Mouse (Mus musculus) G1E (cell line): ENCODE data around the gene Gng11. TPM values are rescaled to one million over a fixed set of nuclear protein-coding genes. Genes with fewer than 3 reads are reported as not detected.

Experiments used
- ATAC-seq: 2 replicates; pipeline ENCODE4 v1.8.0; 2016; ENCODE audit warnings: mild to moderate bottlenecking; ENCODE audit not compliant: insufficient number of reproducible peaks, poor library complexity, low FRiP score, severe bottlenecking; ENCODE audit errors: extremely low read depth
- DNase-seq: peaks from one replicate; pipeline ENCODE4 v3.0.0; 2012; ENCODE audit warnings: low spot score
- H3K27me3 ChIP-seq: 2 replicates; pipeline ENCODE4 v1.6.1; 2012; ENCODE audit warnings: mild to moderate bottlenecking, low read length, inconsistent platforms; ENCODE audit not compliant: insufficient read depth
- H3K36me3 ChIP-seq: replicated peaks from 2 replicates; pipeline ENCODE3; 2012; ENCODE audit warnings: mild to moderate bottlenecking, inconsistent platforms
- H3K4me1 ChIP-seq: 2 replicates; pipeline ENCODE4 v1.6.1; 2012; ENCODE audit warnings: low read depth, low read length, inconsistent platforms, mixed read lengths; ENCODE audit not compliant: insufficient read depth
- H3K4me3 ChIP-seq: 2 replicates; pipeline ENCODE4 v1.5.1; 2012; ENCODE audit warnings: low read depth, mild to moderate bottlenecking, inconsistent platforms, low read length, moderate library complexity, mixed read lengths
- H3K9me3 ChIP-seq: replicated peaks from 2 replicates; pipeline ENCODE4 v1.6.1; 2012; ENCODE audit warnings: inconsistent platforms
- CTCF ChIP-seq: IDR thresholded peaks from 2 replicates; pipeline ENCODE4 v1.5.1; 2012; ENCODE audit warnings: low read depth, low read length, inconsistent platforms, mixed read lengths
- GATA1 ChIP-seq: IDR thresholded peaks from 2 replicates; pipeline ENCODE4 v1.6.1; 2012; ENCODE audit warnings: borderline replicate concordance, low read length, inconsistent platforms, mixed read lengths
- GATA2 ChIP-seq: IDR thresholded peaks from 2 replicates; pipeline ENCODE4 v1.6.1; 2012; ENCODE audit warnings: low read depth, low read length, inconsistent platforms, borderline replicate concordance
- POLR2AphosphoS5 ChIP-seq: IDR thresholded peaks from 2 replicates; pipeline ENCODE4 v1.6.1; 2012; ENCODE audit warnings: low read depth, low read length, inconsistent platforms; ENCODE audit not compliant: insufficient replicate concordance
- TAL1 ChIP-seq: conservative IDR thresholded peaks from 2 replicates; pipeline ENCODE4 v1.6.1; 2012; ENCODE audit warnings: low read depth, low read length, inconsistent platforms, mixed read lengths
- polyA plus RNA-seq: library from polyadenylated mRNA; stranded (reverse); fragments of >175 nt; gene quantifications from 2 replicates; pipeline ENCODE4 v1.2.3, GENCODE M21; 2012
- total RNA-seq, 2 experiments: library from RNA; stranded (forward) in 1 of 2; stranded (reverse) in 1 of 2; fragments of 200-1000 nt in 1 of 2; fragments of >200 nt in 1 of 2; fragmentation: Nextera tagmentation in 1 of 2; gene quantifications; 2 replicates each; pipeline ENCODE4 v1.2.3; 2014 to 2017

The Gng11 gene
- total RNA-seq (2014; fragmentation: Nextera tagmentation) (not detected in 2 replicates), total RNA-seq (2017) (not detected in 2 replicates), polyA plus RNA-seq (not detected in 2 replicates)

GRCm38 (mm10) chr6:4003890-4004306, at the start of gene Gng11:
Gene Gng11 (plus strand): TSS chr6:4003904.
- peaks cover 4% of the 10 kb centered on the region; the same call in 1 of the 2 replicates for H3K27me3 ChIP-seq
- no peak for DNase-seq
- no peak within 1 kb of the TSS for H3K4me3 ChIP-seq
- TF ChIP-seq GATA2, result no peak
- no peak for TF ChIP-seq TAL1
- TF ChIP-seq GATA1, result no peak
- no peak for TF ChIP-seq POLR2AphosphoS5
- no peak for TF ChIP-seq CTCF
- ATAC-seq, result no peak
- H3K9me3 ChIP-seq, result no peaks in the 10 kb centered on the region
- no peaks in the 10 kb centered on the region for H3K36me3 ChIP-seq
- H3K4me1 ChIP-seq, result no peaks in the 10 kb centered on the region

GRCm38 (mm10) chr6:3954969-3955368, 48.7 kb upstream of the Gng11 start:
- no peaks in the 10 kb centered on the region for H3K36me3 ChIP-seq
- ATAC-seq, result no peak

GRCm38 (mm10) chr6:3967676-3968626, 35.8 kb upstream of the Gng11 start:
- no peak for ATAC-seq
- Histone ChIP-seq H3K9me3 (no peaks in the 10 kb centered on the region), H3K4me3 (no peak overlapping the region), H3K27me3 (no peaks in the 10 kb centered on the region), H3K4me1 (no peaks in the 10 kb centered on the region), H3K36me3 (no peaks in the 10 kb centered on the region)
- no peak for DNase-seq
- TF ChIP-seq GATA2 (no peak), CTCF (no peak), GATA1 (no peak), POLR2AphosphoS5 (no peak), TAL1 (no peak)

More at GRCm38 (mm10) chr6:3954969-3955368, 48.7 kb upstream of the Gng11 start:
- TF ChIP-seq GATA2 (no peak), POLR2AphosphoS5 (no peak), GATA1 (no peak), TAL1 (no peak), CTCF (no peak)
- Histone ChIP-seq H3K4me3 (no peak overlapping the region), H3K4me1 (no peaks in the 10 kb centered on the region), H3K27me3 (no peaks in the 10 kb centered on the region), H3K9me3 (no peaks in the 10 kb centered on the region)
- no peak for DNase-seq

- H3K9me3 ChIP-seq, result no peaks in the 10 kb centered on the region
- ATAC-seq, result no peak
- DNase-seq, result no peak
- H3K4me1 ChIP-seq, result no peaks in the 10 kb centered on the region
- no peak overlapping the region for H3K4me3 ChIP-seq
- TF ChIP-seq GATA2 (no peak), POLR2AphosphoS5 (no peak), TAL1 (no peak), GATA1 (no peak)
- 0 out of 2 replicates have a peak, but pooled peaks cover 2% of the 10 kb centered on the region for H3K27me3 ChIP-seq
- no peaks in the 10 kb centered on the region for H3K36me3 ChIP-seq
Measured at GRCm38 (mm10) chr6:3973679-3974078, 30.0 kb upstream of the Gng11 start.

DNA sequence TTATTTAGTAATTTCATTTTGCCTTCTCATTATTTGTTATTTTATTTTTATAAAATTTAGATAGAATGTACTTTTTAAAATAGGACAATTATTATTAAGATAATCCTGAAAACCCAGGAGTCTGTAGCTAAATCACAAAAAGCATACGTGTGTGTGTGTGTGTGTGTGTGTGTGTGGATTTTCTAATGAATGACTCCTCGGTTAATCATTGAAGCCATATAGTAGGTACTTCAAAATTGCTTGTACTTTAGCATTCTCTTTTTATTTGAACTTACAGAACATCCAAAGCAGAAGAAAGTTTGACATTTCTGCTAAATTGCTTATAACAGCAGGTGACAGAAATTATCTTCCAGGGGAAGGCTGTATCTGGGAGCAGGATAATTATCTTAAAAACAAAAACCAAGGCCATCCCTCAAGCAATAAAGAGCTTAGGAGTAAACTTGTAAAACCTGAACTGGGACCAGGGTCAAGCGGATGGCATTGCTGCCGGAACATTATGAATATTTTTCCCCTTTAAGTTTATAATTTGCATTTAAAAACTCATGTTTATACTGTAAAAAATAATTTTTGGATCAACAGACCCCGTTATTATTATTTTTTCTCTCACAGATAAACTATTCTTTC, 20.9 kb upstream of the Gng11 start:
- Histone ChIP-seq H3K9me3 (no peaks in the 10 kb centered on the region), H3K27me3 (no peaks in the 10 kb centered on the region), H3K4me1 (no peaks in the 10 kb centered on the region), H3K36me3 (no peaks in the 10 kb centered on the region), H3K4me3 (no peak overlapping the region)
- TF ChIP-seq GATA1 (no peak), GATA2 (no peak), TAL1 (no peak), POLR2AphosphoS5 (no peak), CTCF (no peak)
- ATAC-seq (no peak), DNase-seq (no peak)

DNA sequence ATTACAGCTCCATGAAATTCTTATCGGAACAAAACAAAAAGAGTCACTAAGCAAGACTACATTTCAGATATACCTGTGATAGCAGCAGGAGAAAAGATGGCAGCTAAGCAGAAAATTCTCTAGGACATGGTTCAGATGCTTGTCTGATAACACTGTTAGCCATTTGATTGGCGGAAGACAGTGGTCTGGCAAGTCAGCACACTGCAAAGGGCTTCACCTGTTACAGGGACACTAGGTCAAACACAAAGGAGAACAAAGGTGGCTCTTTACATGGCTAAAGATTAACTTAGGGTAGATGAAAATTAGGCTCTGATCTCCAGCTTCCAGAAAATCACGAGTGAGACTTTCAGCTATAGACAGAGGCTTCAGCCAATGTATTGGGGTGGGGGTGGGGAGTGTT, 15.0 kb upstream of the Gng11 start, which contains the start of gene Tfpi2:
Gene Tfpi2 (minus strand): TSS at position 170 of the 400 bp plus-strand sequence.
- TF ChIP-seq TAL1 (no peak), GATA1 (no peak), CTCF (no peak), POLR2AphosphoS5 (no peak), GATA2 (no peak)

More for the DNA sequence above, 15.0 kb upstream of the Gng11 start, which contains the start of gene Tfpi2:
- H3K36me3 ChIP-seq, result no peaks in the 10 kb centered on the region
- no peaks in the 10 kb centered on the region for H3K4me1 ChIP-seq
- H3K4me3 ChIP-seq, result no peak within 1 kb of the TSS
- no peak for ATAC-seq
- H3K9me3 ChIP-seq, result no peaks in the 10 kb centered on the region
- no peak for DNase-seq
- no peaks in the 10 kb centered on the region for H3K27me3 ChIP-seq
